Mouse (Mus musculus) stomach, embryonic 15.5 days (tissue): ENCODE data around the gene Gm5108. TPM values are rescaled to one million over a fixed set of nuclear protein-coding genes. Genes with fewer than 3 reads are reported as not detected.

Experiments used
- polyA plus RNA-seq: library from polyadenylated mRNA; unstranded; fragments of >200 nt; fragmentation: Nextera tagmentation; extraction: Ambion mirVana; gene quantifications from 2 replicates; pipeline ENCODE4 v1.2.1, GENCODE M21; 2015

The Gm5108 gene
- polyA plus RNA-seq, 1 experiment from 2014 or later: not detected

Other genes starting within 250 kb of the Gm5108 start
- 11.6 and 13.5 TPM in 2 replicates for gene Atp8a1, start 94.2 kb upstream of the Gm5108 start, polyA plus RNA-seq
- not detected in 2 replicates for gene Gm21905, start 4.8 kb downstream of the Gm5108 start, polyA plus RNA-seq
- not detected in 2 replicates for gene Grxcr1, start 90.2 kb downstream of the Gm5108 start, polyA plus RNA-seq